ENCODE assay signal across 9 mouse cellular contexts in the genomic region with DNA sequence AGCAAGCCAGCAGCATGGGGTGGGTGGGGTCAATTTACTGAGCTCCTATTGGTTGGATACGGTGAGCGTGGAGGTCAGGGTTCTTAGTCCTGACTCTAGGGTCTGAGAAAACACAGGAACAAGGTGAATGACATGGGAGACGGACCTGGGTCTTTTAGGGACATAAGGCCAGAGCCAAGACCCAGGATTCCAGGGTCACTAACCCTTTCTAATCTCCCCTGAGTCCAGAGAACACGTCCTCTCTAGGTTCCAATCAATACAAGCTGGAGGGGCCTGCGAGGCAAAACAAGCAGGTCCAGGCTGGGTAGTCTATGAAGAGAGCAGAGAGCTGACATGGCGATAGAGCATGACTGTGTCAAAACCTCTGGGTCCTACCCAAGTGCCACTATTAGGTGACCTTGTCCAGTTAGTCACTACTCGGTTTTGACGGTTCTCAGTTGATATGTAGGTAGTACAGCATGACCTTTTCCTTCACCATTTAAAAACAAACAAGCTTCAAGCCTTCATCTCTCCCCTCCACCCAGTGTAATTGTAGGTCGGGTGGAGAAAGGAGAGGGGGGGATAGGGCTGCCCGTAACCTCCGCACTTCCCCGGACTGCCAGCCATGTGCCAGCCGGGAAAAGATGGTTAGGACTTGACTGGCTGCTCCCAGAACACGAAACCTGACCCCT. TPM values are rescaled to one million over a fixed set of nuclear protein-coding genes. Genes with fewer than 3 reads are reported as not detected.
DNase-seq lines count a peak whose midpoint lies in the region; ATAC-seq and TF ChIP-seq lines count a peak whose summit lies in the region.
"Had no signal": no experiment of that assay in that cellular context is flagged by ENCODE, and none has a peak within 500 bp of the region (broad histone marks: within the 10 kb centered on the region; RNA-seq: fewer than 3 reads in every experiment).

No protein-coding gene starts in this region.

- ATAC-seq in heart, embryonic 12.5 days (ENCODE audit: insufficient number of reproducible peaks, low FRiP score), result peak; percentile 13; the same call in 1 of the 2 replicates
- no peak; the same call in none of the 2 replicates for ATAC-seq in kidney, postnatal 0 days (replicated peaks; ENCODE audit: low FRiP score, low read depth)
- ATAC-seq in neural tube, embryonic 12.5 days (ENCODE audit: low FRiP score, low read depth), result peak; percentile 10; the same call in 1 of the 2 replicates

- peak overlapping the region; percentile 71 for H3K4me3 ChIP-seq in cerebellum, adult 2 months (replicated peaks; ENCODE audit: insufficient read depth, low read depth, low read length)
- peak overlapping the region; percentile 74 for H3K4me3 ChIP-seq in heart, embryonic 12.5 days
- H3K4me3 ChIP-seq in kidney, postnatal 0 days (replicated peaks; ENCODE audit: low read depth, low read length), result peak overlapping the region; percentile 62
- H3K4me3 ChIP-seq in neural tube, embryonic 12.5 days, result peak overlapping the region; percentile 55

- H3K4me2 ChIP-seq in heart, embryonic 12.5 days, result peak overlapping the region; percentile 97
- peak overlapping the region; percentile 100 for H3K4me2 ChIP-seq in kidney, postnatal 0 days (ENCODE audit: low read length)
- peak overlapping the region; percentile 100 for H3K4me2 ChIP-seq in neural tube, embryonic 12.5 days (replicated peaks)

- WGBS in cerebellum, adult 2 months, result 31% methylated on average over 14 of the region's 14 CpGs
- 7% methylated on average over 14 of the region's 14 CpGs for WGBS in heart, embryonic 12.5 days
- 14% methylated on average over 14 of the region's 14 CpGs for WGBS in kidney, postnatal 0 days
- WGBS in neural tube, embryonic 12.5 days, result 12% methylated on average over 14 of the region's 14 CpGs

- no peak for DNase-seq in cerebellum, adult 2 months
- no peak for DNase-seq in cerebellum, postnatal 25 days
- DNase-seq in adrenal gland, adult 8-10 months, result peak; percentile 44
- no peak for DNase-seq in kidney, postnatal 0 days (ENCODE audit: low spot score)
- DNase-seq in adipocyte (ENCODE audit: low spot score), result no peak
- no peak for DNase-seq in embryo, embryonic 11 days

- peaks cover 38% of the 10 kb centered on the region for H3K36me3 ChIP-seq in heart, embryonic 12.5 days
- no peaks in the 10 kb centered on the region for H3K36me3 ChIP-seq in kidney, postnatal 0 days (ENCODE audit: insufficient read depth, low read length)
- no peaks in the 10 kb centered on the region for H3K36me3 ChIP-seq in neural tube, embryonic 12.5 days

- TF ChIP-seq CTCF in cerebellum, adult 2 months (IDR thresholded peaks at IDR 0.05; ENCODE audit: borderline replicate concordance, insufficient read depth, low read depth, low read length), result no peak
- no peak for TF ChIP-seq CTCF in kidney, postnatal 0 days (IDR thresholded peaks at IDR 0.05; ENCODE audit: low read depth)

- no peaks in the 10 kb centered on the region for H3K27me3 ChIP-seq in cerebellum, adult 2 months (ENCODE audit: control insufficient read depth, insufficient read depth, low read length)
- no peaks in the 10 kb centered on the region for H3K27me3 ChIP-seq in heart, embryonic 12.5 days (replicated peaks)
- H3K27me3 ChIP-seq in kidney, postnatal 0 days (ENCODE audit: insufficient read depth, low read length), result no peaks in the 10 kb centered on the region
- peaks cover 19% of the 10 kb centered on the region for H3K27me3 ChIP-seq in neural tube, embryonic 12.5 days (replicated peaks)

- H3K9ac ChIP-seq in heart, embryonic 12.5 days, result peak overlapping the region; percentile 87
- peak overlapping the region; percentile 74 for H3K9ac ChIP-seq in kidney, postnatal 0 days (ENCODE audit: low read depth, low read length)
- H3K9ac ChIP-seq in neural tube, embryonic 12.5 days, result peak overlapping the region; percentile 67

- 0 out of 2 replicates have a peak, but pooled peaks cover 3% of the 10 kb centered on the region for H3K4me1 ChIP-seq in cerebellum, adult 2 months (ENCODE audit: control insufficient read depth, insufficient read depth, low read length)
- H3K4me1 ChIP-seq in heart, embryonic 12.5 days (replicated peaks), result peaks cover 26% of the 10 kb centered on the region
- 0 out of 2 replicates have a peak, but pooled peaks cover 11% of the 10 kb centered on the region for H3K4me1 ChIP-seq in kidney, postnatal 0 days (replicated peaks; ENCODE audit: insufficient read depth, low read length)
- H3K4me1 ChIP-seq in neural tube, embryonic 12.5 days, result peaks cover 21% of the 10 kb centered on the region

- peak overlapping the region; percentile 10 for H3K27ac ChIP-seq in cerebellum, adult 2 months (ENCODE audit: insufficient read depth, low read length)
- H3K27ac ChIP-seq in heart, embryonic 12.5 days (ENCODE audit: poor library complexity, severe bottlenecking), result peak overlapping the region; percentile 91
- H3K27ac ChIP-seq in kidney, postnatal 0 days, result peak overlapping the region; percentile 87
- no peak overlapping the region for H3K27ac ChIP-seq in neural tube, embryonic 12.5 days

- no peaks in the 10 kb centered on the region for H3K9me3 ChIP-seq in heart, embryonic 12.5 days (replicated peaks)
- no peaks in the 10 kb centered on the region for H3K9me3 ChIP-seq in kidney, postnatal 0 days (replicated peaks; ENCODE audit: low read length)
- no peaks in the 10 kb centered on the region for H3K9me3 ChIP-seq in neural tube, embryonic 12.5 days

- no peak for TF ChIP-seq POLR2A in cerebellum, adult 2 months (IDR thresholded peaks at IDR 0.05; ENCODE audit: borderline replicate concordance, insufficient read depth, low read length)

RNA-seq across cellular contexts. Expression of a gene that starts 1.4 kb away (rescaled TPM):
- 997 and 1,033 TPM in 2 replicates for polyA plus RNA-seq in cerebellum, adult 2 months (2012; rRNA removed)
- total RNA-seq in adrenal gland, adult 8-10 months (2022), result 100 to 1,000 TPM; 209 to 364 (median 285) TPM
- 224 and 228 TPM in 2 replicates for polyA plus RNA-seq in heart, embryonic 12.5 days (2016; fragmentation: Nextera tagmentation; extraction: Ambion mirVana)
- polyA plus RNA-seq in kidney, postnatal 0 days (2015; fragmentation: Nextera tagmentation; extraction: Ambion mirVana), result 89.2 and 95.3 TPM in 2 replicates
- polyA plus RNA-seq in neural tube, embryonic 12.5 days (2016; fragmentation: Nextera tagmentation; extraction: Ambion mirVana), result 31.2 and 37.5 TPM in 2 replicates

RNA-seq across cellular contexts. Expression of a gene that starts 5.7 kb away (rescaled TPM):
- polyA plus RNA-seq in cerebellum, adult 2 months (2012; rRNA removed), result not detected in 2 replicates
- total RNA-seq in adrenal gland, adult 8-10 months (2022), result not detected
- polyA plus RNA-seq in heart, embryonic 12.5 days (2016; fragmentation: Nextera tagmentation; extraction: Ambion mirVana), result not detected in 2 replicates
- polyA plus RNA-seq in kidney, postnatal 0 days (2015; fragmentation: Nextera tagmentation; extraction: Ambion mirVana), result not detected in 2 replicates
- not detected in 2 replicates for polyA plus RNA-seq in neural tube, embryonic 12.5 days (2016; fragmentation: Nextera tagmentation; extraction: Ambion mirVana)

RNA-seq across cellular contexts. Expression of a gene that starts 10.0 kb away (rescaled TPM):
- polyA plus RNA-seq in cerebellum, adult 2 months (2012; rRNA removed), result 0.10 TPM in 1 of 2 replicates, not detected in the other
- not detected for total RNA-seq in adrenal gland, adult 8-10 months (2022)
- not detected in 2 replicates for polyA plus RNA-seq in heart, embryonic 12.5 days (2016; fragmentation: Nextera tagmentation; extraction: Ambion mirVana)
- polyA plus RNA-seq in kidney, postnatal 0 days (2015; fragmentation: Nextera tagmentation; extraction: Ambion mirVana), result not detected in 2 replicates
- polyA plus RNA-seq in neural tube, embryonic 12.5 days (2016; fragmentation: Nextera tagmentation; extraction: Ambion mirVana), result not detected in 2 replicates
- total RNA-seq: gastrocnemius, adult 8-10 months had no signal

RNA-seq across cellular contexts. Expression of a gene that starts 19.8 kb away (rescaled TPM):
- 13.8 and 15.0 TPM in 2 replicates for polyA plus RNA-seq in cerebellum, adult 2 months (2012; rRNA removed)
- 1 to 10 TPM in 1 of 4 experiments, under 1 TPM in 3; 0.20 to 1.2 (median 0.66) TPM for total RNA-seq in adrenal gland, adult 8-10 months (2022)
- polyA plus RNA-seq in heart, embryonic 12.5 days (2016; fragmentation: Nextera tagmentation; extraction: Ambion mirVana), result 0.20 and 0.44 TPM in 2 replicates
- 0.12 and 0.15 TPM in 2 replicates for polyA plus RNA-seq in kidney, postnatal 0 days (2015; fragmentation: Nextera tagmentation; extraction: Ambion mirVana)
- 1.2 and 1.4 TPM in 2 replicates for polyA plus RNA-seq in neural tube, embryonic 12.5 days (2016; fragmentation: Nextera tagmentation; extraction: Ambion mirVana)

RNA-seq across cellular contexts. Expression of a gene that starts 27.9 kb away (rescaled TPM):
- polyA plus RNA-seq in cerebellum, adult 2 months (2012; rRNA removed), result 52.5 and 55.4 TPM in 2 replicates
- 10 to 100 TPM; 31.5 to 50.1 (median 45.6) TPM for total RNA-seq in adrenal gland, adult 8-10 months (2022)
- polyA plus RNA-seq in heart, embryonic 12.5 days (2016; fragmentation: Nextera tagmentation; extraction: Ambion mirVana), result 39.7 and 40.4 TPM in 2 replicates
- polyA plus RNA-seq in kidney, postnatal 0 days (2015; fragmentation: Nextera tagmentation; extraction: Ambion mirVana), result 46.3 and 46.6 TPM in 2 replicates
- 58.6 and 64.4 TPM in 2 replicates for polyA plus RNA-seq in neural tube, embryonic 12.5 days (2016; fragmentation: Nextera tagmentation; extraction: Ambion mirVana)
